Mouse (Mus musculus) liver (tissue): ENCODE results near the gene Nme3.

Experiments used
- DNase-seq: peaks from one replicate; pipeline ENCODE4 v3.0.0-alpha.2; 2020; ENCODE audit warnings: mixed read lengths

The Nme3 gene

GRCm38 (mm10) chr17:24896241-24896992 lies at the start of gene Nme3:
Gene Nme3 (plus strand): TSS chr17:24896500.
- DNase-seq = peak; percentile 93

GRCm38 (mm10) chr17:24847386-24847785 lies 48.9 kb upstream of the Nme3 start:
- no peak for DNase-seq

DNA sequence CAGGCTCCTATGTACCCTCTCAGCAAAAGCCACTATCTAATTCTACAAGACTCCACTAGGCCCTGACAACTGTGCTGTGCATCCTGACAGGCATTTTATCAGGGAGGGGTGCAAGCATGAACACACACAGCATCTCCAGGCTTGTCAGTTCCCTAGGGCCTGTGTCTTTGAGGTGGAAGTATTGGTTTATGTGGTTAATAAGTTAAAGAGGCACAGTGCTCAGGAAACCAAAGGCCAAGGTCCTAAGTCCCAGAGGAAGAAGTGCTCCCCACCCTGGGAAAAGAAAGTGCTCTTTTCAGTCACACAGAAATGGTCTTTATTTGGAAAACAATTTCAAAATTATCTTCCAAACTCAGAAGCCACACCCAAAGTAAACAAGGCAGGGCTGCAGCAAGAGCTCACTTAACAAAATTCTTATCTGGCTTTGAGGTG lies 47.7 kb upstream of the Nme3 start:
- peak; percentile 77 for DNase-seq

- DNase-seq = no peak
Observed at GRCm38 (mm10) chr17:24849733-24850064, 46.6 kb upstream of the Nme3 start.

DNA sequence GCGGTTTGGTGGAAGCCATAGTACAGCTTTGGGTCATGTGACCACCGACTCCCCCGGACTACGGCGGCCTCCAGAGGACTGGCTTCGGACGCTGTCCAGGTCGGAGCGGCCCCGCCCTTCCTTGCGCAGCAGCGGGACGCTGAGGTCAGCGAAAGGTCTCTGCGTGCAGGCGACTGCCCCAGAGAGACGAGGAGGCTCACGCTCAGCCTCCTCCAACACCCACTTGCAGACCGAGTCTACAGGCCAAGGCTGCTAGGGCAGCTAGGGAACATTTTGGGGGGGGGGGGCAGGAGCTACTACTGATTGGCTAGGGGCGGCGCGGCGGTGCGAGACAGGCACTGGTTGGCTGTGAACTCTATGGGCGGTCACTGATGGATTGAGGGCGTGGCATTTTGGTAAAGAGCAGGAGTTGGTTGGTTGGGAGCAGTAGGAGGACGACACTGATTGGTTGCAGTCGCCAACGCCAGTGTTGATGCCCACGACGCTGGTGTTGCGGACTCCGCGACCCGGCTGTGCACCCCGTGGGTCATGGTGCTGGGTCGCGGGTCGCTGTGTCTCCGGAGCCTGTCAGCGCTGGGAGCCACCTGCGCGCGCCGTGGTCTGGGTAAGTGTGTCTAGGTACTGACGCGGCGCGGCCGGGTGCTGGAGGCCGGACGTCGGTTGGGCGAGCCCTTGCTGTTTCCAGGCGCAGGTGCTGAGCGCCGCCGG lies 46.1 kb upstream of the Nme3 start, which contains the start of gene Fahd1:
Gene Fahd1 (minus strand): TSS at position 300 of the 708 bp plus-strand sequence.
- peak; percentile 98 for DNase-seq

- no peak for DNase-seq
Observed at GRCm38 (mm10) chr17:24850773-24851127, 45.5 kb upstream of the Nme3 start.

- DNase-seq = no peak
Observed at GRCm38 (mm10) chr17:24851381-24852125, 44.7 kb upstream of the Nme3 start.

- DNase-seq = no peak
Observed at GRCm38 (mm10) chr17:24855838-24856464, 40.3 kb upstream of the Nme3 start.

GRCm38 (mm10) chr17:24856589-24856988 lies 39.7 kb upstream of the Nme3 start:
- no peak for DNase-seq

DNA sequence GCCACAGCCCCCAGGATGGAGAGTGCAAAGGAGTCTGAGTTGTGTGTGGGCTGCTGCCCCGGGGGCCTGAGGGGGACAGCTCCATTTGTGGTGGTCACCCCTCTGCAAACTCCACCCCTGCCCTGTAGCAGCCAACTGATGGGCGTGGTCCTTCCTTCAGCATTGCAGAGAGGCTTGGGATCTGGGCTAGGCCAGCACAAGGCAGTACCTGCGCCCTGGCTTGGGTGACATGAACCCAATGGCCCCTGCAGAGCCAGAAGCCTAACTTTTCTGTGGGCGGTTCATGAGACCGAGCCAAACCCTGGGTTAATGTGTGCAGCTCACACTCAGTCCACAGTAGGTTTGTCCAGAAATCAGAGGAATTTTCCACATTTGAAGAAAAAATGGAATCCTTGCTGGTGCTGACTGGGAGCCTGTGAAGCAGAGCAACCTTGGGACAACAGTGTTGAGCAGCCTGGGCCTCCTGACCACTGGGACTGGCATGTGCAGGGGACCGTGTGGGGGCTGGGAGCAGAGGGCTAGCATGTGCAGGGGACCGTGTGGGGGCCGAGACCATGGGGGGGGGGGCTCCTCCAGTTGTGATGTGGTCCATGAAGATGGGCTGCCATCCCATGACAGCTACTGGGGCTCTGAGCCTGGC lies 38.3 kb upstream of the Nme3 start:
- peak; percentile 63 for DNase-seq

GRCm38 (mm10) chr17:24858967-24859366 lies 37.3 kb upstream of the Nme3 start:
- DNase-seq = peak; percentile 85

DNA sequence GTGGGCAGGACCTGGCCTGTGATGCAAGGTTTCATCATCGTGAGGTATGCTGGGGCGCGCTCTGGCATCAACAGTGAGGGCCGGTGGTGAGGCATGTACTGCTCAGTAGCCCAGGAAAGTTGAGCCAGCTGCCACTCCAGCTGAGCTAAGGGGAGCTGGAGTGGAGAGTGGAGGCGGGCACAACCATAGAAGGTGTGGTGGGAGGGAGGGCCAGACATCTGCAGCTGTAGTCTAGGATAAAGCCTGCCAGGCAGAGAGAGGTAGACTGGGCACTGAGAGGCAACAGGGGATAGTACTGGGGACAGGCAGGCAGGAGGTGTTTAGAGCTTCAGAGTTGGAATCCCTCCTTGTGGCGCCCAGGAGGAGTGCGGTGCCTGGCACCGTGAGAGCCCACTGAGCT lies 36.2 kb upstream of the Nme3 start:
- DNase-seq = peak; percentile 60

- no peak for DNase-seq
Observed at GRCm38 (mm10) chr17:24861785-24862184, 34.5 kb upstream of the Nme3 start.

- no peak for DNase-seq
Observed at GRCm38 (mm10) chr17:24865776-24866175, 30.5 kb upstream of the Nme3 start, which contains the start of gene Igfals. Gene Igfals (plus strand): TSS chr17:24865997.

- DNase-seq = no peak
Observed at GRCm38 (mm10) chr17:24867914-24868313, 28.4 kb upstream of the Nme3 start.

- DNase-seq = no peak
Observed at GRCm38 (mm10) chr17:24873695-24874404, 22.4 kb upstream of the Nme3 start.

GRCm38 (mm10) chr17:24874405-24874745 lies 21.9 kb upstream of the Nme3 start:
- DNase-seq = no peak

DNA sequence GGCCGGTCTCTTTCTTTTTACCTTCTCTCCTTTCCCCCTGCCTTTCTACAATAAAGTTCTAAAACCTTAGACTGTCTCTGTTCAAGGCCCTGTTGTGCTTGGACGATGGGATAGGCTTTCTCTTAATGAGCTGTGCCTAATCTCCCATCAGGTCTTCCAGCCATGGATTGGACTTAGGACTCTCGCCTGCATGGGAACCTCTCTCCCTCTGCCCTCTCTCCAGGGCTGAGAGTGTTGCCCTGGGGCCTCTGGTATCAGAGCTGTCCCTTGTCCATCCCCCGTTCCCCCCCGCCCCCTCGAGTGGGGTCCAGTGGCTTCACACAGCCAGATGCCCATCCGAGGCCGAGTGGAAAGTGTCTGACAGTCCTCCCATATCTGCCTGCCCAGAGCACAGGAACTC lies 21.3 kb upstream of the Nme3 start:
- no peak for DNase-seq

GRCm38 (mm10) chr17:24877336-24878116 lies 18.8 kb upstream of the Nme3 start:
- no peak for DNase-seq

DNA sequence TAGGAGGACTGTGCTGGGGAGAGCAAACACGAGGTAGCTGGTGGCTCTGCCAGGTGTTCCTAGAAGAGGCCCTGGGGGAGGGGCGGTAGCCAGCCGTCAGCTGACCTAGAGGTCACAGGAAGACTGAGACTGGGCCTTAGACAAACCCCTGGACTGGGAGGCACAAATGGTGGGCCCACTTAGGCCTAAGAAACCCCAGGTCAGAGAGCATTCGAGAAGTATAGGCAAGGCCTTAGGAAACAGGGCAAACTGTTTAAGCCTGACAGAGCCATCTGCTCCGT lies 18.2 kb upstream of the Nme3 start:
- DNase-seq = peak; percentile 45

- DNase-seq = no peak
Observed at GRCm38 (mm10) chr17:24878531-24878930, 17.8 kb upstream of the Nme3 start.
